Mouse (Mus musculus): ENCODE measurements around the gene Syt7. TPM values are rescaled to one million over a fixed set of nuclear protein-coding genes. Genes with fewer than 3 reads are reported as not detected.

The Syt7 gene
- total RNA-seq, 2 experiments from 2014 or later: 331 to 365 TPM

DNA sequence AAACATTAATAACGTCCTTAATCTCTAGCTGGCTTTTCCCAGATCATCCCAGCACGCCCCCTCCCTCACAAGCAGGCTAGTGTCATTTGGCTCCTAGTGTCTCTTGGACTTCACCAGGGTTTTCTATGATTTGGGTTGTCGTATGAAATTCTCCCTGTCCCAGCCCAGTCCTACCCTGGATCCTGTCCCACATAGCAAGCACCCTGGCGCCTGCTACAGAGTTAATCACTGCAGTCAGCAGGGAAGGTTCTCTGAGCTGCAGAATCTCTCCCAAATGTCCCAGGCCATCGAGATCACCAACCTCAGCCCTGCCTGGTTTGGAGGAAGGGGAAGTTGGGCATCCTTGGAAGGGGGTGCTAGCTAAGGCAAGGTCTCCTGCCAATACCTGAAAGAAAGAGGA lies 26.6 kb downstream of the Syt7 start:
- no peak for DNase-seq (ENCODE audit: low spot score in 2 of 2)
- intact Hi-C loops (cut with DNase I): no loop called here

DNA sequence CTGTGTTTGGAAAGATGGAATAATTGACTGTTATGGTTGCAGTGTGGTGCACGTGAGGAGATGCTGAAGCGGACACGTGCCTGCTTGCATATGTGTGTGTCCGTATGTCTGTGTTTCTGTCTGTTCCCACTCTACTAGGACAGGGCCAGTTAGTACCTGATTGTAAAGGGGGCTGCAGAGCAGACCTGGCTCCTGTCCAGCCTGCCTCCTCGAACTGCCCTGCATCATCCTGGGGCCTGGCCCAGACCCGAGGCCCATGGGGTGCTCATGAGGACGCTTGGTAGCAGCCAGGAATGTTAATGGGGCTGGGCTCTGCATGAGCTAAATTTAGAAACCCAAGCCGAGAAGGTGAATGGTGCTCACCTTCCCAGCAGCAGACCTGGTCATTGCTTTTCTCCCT lies 28.0 kb downstream of the Syt7 start:
- intact Hi-C loops (cut with DNase I): no loop called here
- DNase-seq (ENCODE audit: low spot score in 2 of 2): peak in 1 of 2 experiments; percentile 50

- intact Hi-C loops (cut with DNase I): no loop called here
- DNase-seq (ENCODE audit: low spot score in 2 of 2): peak; percentile 54 to 68
Measured at GRCm38 (mm10) chr19:10417436-10417835, 28.5 kb downstream of the Syt7 start.

DNA sequence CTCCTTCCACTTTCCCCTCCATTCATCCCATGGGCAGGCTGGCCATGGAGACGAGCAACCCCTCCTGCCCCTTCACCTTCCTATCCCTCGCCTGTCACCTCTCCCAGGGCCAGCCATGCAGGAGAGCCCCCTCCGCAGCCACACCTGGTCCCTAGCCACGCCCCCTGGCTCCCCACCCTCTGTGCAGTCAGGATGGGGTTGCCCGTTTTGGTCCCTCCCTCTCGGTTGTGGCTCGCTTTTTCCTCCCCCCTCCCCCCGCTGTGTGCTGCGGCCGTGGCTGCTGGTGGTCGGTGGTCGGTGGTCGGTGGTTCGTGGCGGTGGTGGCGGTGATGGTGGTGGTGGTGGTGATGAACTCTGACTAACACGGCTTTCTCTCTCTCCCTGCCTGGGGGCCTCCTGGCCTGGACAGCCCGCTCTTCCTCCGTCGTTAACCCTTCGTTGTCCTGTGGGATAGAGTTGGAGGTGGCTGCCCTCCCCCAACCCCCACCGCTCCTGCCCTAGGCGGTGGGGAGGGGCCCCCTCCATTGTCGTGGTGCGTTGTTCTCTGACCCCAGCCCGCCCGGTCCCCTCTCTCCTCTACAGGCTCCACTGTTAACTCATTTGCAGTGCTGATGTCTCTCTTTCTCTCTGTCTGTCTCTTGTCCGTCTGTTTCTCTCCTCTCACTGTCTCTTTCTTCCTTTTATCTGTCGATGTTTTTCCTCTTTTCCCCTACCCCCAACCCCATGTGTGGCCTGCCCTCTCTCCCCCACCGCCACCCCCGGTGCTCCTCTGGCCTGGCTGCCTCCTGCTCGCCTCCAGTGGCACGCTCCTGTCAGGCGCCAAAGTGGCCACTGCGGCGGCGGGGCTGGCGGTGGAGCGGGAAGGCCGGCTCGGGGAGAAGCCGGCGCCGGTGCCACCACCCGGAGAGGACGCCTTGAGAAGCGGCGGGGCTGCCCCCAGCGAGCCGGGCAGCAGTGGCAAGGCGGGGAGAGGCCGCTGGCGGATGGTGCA lies 33.4 kb downstream of the Syt7 start:
- intact Hi-C loops (cut with DNase I): no loop called here
- DNase-seq (ENCODE audit: low spot score in 2 of 2): no peak

DNA sequence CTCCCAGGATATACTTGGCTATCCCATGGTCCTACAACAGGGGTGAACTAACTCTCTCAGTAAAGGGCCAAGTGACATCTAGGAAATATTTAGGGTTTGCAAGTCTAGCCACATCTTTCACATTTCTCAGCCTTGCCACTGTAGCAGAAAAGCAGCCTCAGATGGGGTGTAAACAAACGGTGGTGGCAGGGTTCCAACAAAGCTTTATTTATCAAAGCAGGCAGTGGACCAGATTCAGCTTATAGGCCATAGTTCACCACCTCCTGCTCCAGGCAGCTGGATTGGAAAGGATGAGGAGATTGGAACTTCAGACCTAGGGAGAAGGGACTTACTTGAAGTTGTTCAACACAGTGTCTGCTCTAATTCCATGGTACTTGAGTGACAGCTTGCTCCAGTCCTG lies 35.9 kb downstream of the Syt7 start:
- no peak for DNase-seq (ENCODE audit: low spot score in 2 of 2)
- intact Hi-C loops (cut with DNase I): no loop called here

GRCm38 (mm10) chr19:10425484-10426270 lies 36.8 kb downstream of the Syt7 start:
- DNase-seq (ENCODE audit: low spot score in 2 of 2): no peak
- intact Hi-C loops (cut with DNase I): no loop called here

DNA sequence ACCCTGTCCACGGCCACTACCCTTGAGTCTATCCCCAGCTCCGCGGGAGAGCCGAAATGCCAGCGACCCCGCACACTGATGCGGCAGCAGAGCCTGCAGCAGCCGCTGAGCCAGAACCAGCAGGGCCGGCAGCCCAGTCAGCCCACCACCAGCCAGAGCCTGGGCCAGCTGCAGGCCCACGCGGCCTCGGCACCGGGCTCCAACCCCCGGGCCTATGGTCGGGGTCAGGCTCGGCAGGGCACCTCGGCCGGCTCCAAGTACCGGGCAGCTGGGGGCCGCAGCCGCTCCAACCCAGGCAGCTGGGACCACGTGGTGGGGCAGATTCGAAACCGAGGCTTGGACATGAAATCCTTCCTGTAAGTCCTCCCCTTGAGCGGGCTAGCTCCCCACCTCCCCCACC lies 37.4 kb downstream of the Syt7 start:
- DNase-seq (ENCODE audit: low spot score in 2 of 2): no peak
- intact Hi-C loops (cut with DNase I): no loop called here

GRCm38 (mm10) chr19:10426793-10427192 lies 37.9 kb downstream of the Syt7 start:
- intact Hi-C loops (cut with DNase I): no loop called here
- DNase-seq (ENCODE audit: low spot score in 2 of 2): no peak

DNA sequence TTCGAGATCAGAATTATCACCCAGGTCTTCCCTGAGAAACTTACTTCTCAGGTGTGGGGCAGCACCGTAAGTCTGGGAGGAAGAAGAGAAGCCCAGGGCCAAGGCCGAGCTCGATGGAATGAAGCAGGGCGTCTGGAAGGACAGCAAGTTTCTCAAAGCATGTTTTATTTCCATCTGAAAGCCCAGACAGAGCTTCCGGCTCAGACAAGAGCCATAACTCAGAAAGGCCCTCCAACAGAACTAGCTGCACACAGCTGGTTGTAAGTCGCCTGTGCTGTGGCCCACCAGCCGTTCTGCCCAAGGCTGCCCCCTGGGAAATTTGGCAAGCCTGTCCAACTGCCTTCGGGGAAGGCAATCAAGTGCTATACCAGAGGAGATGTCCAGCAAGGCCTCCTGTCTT lies 38.5 kb downstream of the Syt7 start:
- no peak for DNase-seq (ENCODE audit: low spot score in 2 of 2)
- intact Hi-C loops (cut with DNase I): no loop called here

- DNase-seq (ENCODE audit: low spot score in 2 of 2): no peak
- intact Hi-C loops (cut with DNase I): no loop called here
Measured at GRCm38 (mm10) chr19:10429371-10429770, 40.5 kb downstream of the Syt7 start.

DNA sequence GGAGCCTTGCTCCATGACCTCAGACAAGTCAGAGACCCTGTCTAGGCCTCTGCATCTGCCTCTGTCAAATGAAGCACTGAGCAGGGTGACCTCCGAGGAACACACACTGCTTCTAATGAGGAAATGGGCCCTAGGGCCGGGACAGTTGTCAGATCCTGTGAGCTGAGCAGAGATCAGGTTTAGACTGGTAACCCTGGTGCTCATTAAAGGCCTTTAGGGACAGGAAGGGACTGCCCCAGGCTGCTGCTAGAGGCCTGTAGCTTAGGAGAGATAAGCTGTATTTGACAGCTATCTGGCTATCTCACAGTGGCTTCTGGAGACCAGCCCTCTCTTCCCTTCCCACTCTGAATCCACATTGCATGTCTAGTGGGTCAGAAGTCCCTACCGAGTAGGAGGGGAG lies 42.5 kb downstream of the Syt7 start:
- intact Hi-C loops (cut with DNase I): loop anchor here (5.0 kb wide), 1 partner anchor 34 kb away; no protein-coding TSS in a partner anchor
- no peak for DNase-seq (ENCODE audit: low spot score in 2 of 2)

GRCm38 (mm10) chr19:10431841-10432240 lies 43.0 kb downstream of the Syt7 start:
- intact Hi-C loops (cut with DNase I): loop anchor here (5.0 kb wide), 1 partner anchor 35 kb away; no protein-coding TSS in a partner anchor

DNA sequence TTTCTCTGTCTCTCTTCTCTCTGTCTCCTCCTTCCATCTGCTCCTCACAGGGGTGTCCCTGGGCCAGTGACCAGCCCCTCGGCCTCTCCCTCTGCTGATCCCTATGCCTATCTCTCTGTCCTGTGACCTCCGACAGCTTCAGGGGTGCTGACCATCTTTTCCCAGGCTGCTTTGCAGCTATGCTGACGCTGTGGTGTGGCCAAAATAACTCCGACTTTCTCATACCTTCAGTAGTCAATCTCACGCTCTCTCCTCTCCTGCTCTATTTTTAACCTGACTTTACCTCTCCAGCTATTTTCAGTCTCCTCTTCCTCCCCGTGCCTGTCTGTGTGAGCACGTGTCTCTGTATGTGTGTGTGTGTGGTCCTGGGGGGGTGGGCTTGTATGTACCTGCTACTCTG lies 44.3 kb downstream of the Syt7 start:
- no peak for DNase-seq (ENCODE audit: low spot score in 2 of 2)
- intact Hi-C loops (cut with DNase I): loop anchor here (5.0 kb wide), 1 partner anchor 36 kb away; no protein-coding TSS in a partner anchor

More at GRCm38 (mm10) chr19:10431841-10432240, 43.0 kb downstream of the Syt7 start:
- DNase-seq (ENCODE audit: low spot score in 2 of 2): no peak

GRCm38 (mm10) chr19:10433879-10434540 lies 45.1 kb downstream of the Syt7 start:
- intact Hi-C loops (cut with DNase I): loop anchor here (5.0 kb wide), 1 partner anchor 37 kb away; no protein-coding TSS in a partner anchor
- peak; percentile 59 to 69 for DNase-seq (ENCODE audit: low spot score in 2 of 2)

- DNase-seq (ENCODE audit: low spot score in 2 of 2): no peak
- intact Hi-C loops (cut with DNase I): loop anchor here (5.0 kb wide), 3 partner anchors 38 to 178 kb away; no protein-coding TSS in a partner anchor
Measured at GRCm38 (mm10) chr19:10434927-10435326, 46.0 kb downstream of the Syt7 start.

DNA sequence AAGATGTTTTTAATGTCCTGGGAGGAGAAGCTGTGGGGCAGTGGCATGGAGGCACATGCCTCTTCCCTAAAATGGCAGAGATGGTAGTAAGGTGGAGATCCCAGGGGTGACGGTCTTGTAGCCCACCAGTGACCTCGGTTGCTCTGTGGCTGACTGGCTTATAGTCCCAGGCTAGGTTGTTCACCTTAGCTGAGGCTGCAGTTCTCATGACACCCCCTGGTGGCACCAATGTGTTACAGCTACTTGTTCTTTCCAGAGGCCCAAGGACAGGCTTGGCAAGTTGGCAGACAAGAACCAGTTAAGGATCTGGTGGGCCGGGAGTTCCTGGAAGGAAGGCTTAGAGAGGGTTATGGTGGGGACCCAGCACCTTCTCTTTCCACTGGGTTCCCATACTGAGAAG lies 47.0 kb downstream of the Syt7 start:
- peak; percentile 68 to 73 for DNase-seq (ENCODE audit: low spot score in 2 of 2)
- intact Hi-C loops (cut with DNase I): loop anchor here (5.0 kb wide), 2 partner anchors 104 to 179 kb away; no protein-coding TSS in a partner anchor

GRCm38 (mm10) chr19:10436726-10437125 lies 47.8 kb downstream of the Syt7 start:
- intact Hi-C loops (cut with DNase I): loop anchor here (5.0 kb wide), 2 partner anchors 104 to 179 kb away; no protein-coding TSS in a partner anchor
- DNase-seq (ENCODE audit: low spot score in 2 of 2): no peak

GRCm38 (mm10) chr19:10437521-10437920 lies 48.6 kb downstream of the Syt7 start:
- no peak for DNase-seq (ENCODE audit: low spot score in 2 of 2)
- intact Hi-C loops (cut with DNase I): loop anchor here (5.0 kb wide), 2 partner anchors 105 to 180 kb away; no protein-coding TSS in a partner anchor

DNA sequence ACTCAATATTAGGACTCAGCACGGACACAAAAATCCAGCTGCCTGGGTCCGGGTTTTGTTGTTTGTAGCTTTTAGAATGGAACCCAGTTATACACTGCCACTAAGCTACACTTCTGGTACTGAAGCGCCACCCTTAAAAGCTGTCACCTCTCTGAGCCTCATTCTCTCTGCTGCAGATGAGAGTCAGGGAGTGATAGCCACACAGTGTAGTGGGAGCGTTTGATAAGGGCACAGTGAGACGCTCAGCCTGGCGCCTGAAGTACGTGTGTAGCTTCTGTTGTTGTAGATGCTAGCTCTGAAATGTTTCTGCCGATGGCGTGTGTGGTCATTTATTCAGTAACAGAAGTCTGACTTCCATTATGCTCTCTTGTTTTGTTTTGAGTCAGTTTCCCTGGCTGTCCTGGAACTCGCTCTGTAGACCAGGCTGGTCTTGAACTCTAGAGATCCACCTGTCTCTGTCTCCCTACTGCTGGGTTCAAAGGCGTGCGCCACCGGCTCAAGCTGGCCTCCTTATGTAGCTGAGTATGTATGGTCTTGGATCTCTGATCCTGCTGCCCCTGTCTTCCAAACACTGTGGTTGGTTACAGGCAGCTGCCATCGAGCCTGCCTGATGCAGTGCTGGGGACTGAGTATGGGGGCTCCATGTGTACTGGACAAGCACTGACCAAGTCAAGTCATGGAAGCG lies 55.9 kb downstream of the Syt7 start:
- DNase-seq (ENCODE audit: low spot score in 2 of 2): no peak
- intact Hi-C loops (cut with DNase I): no loop called here

Data from left cerebral cortex, postnatal 36 days (tissue).